ENCODE assay signal across 7 mouse cellular contexts in the genomic region with DNA sequence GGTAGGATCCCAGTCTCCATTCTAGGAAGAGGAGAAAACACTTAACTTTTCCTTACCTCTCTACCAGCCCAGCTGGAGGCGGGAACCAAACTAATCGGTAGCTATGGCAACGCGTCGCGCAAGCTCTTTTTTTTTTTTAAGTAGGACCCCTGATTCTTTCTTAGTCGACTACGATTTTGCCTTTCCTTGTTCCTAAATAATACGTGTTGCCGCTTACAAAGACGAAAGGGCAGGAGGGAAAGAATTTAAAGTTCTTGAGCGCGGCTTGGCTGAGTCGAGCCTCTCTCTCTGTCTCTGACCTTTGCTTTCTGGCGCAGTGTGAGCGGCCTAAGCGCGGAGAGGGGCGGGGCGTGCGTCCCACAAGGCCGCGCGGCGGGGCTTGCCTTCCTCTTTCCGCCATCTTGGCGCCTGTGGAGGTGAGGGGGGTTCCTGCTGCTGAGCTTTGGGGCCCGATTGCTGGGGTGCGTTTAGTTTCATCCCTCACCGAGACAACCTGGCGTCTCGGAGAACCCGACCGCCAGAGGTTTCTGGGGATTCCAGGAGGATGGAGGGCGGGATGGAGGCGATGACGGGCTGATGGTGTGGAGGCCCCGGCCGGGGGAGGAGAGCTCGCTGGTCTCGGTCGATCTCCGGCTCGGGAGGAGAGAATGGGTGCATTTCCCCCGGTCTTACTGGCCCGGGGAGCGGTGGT. TPM values are rescaled to one million over a fixed set of nuclear protein-coding genes. Genes with fewer than 3 reads are reported as not detected.
DNase-seq lines count a peak whose midpoint lies in the region; ATAC-seq and TF ChIP-seq lines count a peak whose summit lies in the region.

TSS of gene Iqcg (minus strand) at position 124 of the 691 bp plus-strand sequence.
TSS of gene Rpl35a (plus strand) at position 359 of the 691 bp plus-strand sequence.

- TF ChIP-seq POLR2A in kidney, adult 2 months (IDR thresholded peaks at IDR 0.05; ENCODE audit: low read depth, low read length) = peak; percentile 65
- TF ChIP-seq POLR2A in spleen, adult 2 months (IDR thresholded peaks at IDR 0.05; ENCODE audit: low read depth, low read length) = peak; percentile 87

- H3K27me3 ChIP-seq in embryonic facial prominence, embryonic 12.5 days = no peaks in the 10 kb centered on the region
- no peaks in the 10 kb centered on the region for H3K27me3 ChIP-seq in kidney, adult 2 months (replicated peaks; ENCODE audit: control insufficient read depth, insufficient read depth, low read length)
- no peaks in the 10 kb centered on the region for H3K27me3 ChIP-seq in limb, embryonic 12.5 days
- no peaks in the 10 kb centered on the region for H3K27me3 ChIP-seq in midbrain, embryonic 15.5 days (replicated peaks)
- H3K27me3 ChIP-seq in spleen, adult 2 months (ENCODE audit: control insufficient read depth, insufficient read depth, low read length) = no peaks in the 10 kb centered on the region

- H3K9ac ChIP-seq in embryonic facial prominence, embryonic 12.5 days = peak within 1 kb of the TSS; percentile 91
- H3K9ac ChIP-seq in limb, embryonic 12.5 days (replicated peaks) = peak within 1 kb of the TSS; percentile 97
- H3K9ac ChIP-seq in midbrain, embryonic 15.5 days = peak within 1 kb of the TSS; percentile 94

- ATAC-seq in embryonic facial prominence, embryonic 12.5 days (ENCODE audit: insufficient number of reproducible peaks, insufficient read depth, low FRiP score, low TSS enrichment) = peak; percentile 77
- ATAC-seq in limb, embryonic 12.5 days (ENCODE audit: insufficient number of reproducible peaks, insufficient read depth, low FRiP score, low TSS enrichment, low read depth) = peak; percentile 88
- ATAC-seq in midbrain, embryonic 15.5 days (replicated peaks) = peak; percentile 95

- WGBS in embryonic facial prominence, embryonic 12.5 days = under 1% methylated on average over 47 of the region's 47 CpGs
- WGBS in kidney, adult 2 months = under 1% methylated on average over 47 of the region's 47 CpGs
- WGBS in limb, embryonic 12.5 days = under 1% methylated on average over 47 of the region's 47 CpGs
- under 1% methylated on average over 46 of the region's 47 CpGs for WGBS in midbrain, embryonic 15.5 days
- WGBS in spleen, adult 2 months = under 1% methylated on average over 46 of the region's 47 CpGs

- DNase-seq in adrenal gland, postnatal 25 days = peak; percentile 88
- DNase-seq in heart, adult 18-20 months = peak; percentile 91 to 95
- DNase-seq in kidney, adult 2 months = peak; percentile 93
- DNase-seq in spleen, adult 2 months (ENCODE audit: low read depth in 1 of 2, low spot score in 2 of 2) = peak; percentile 82 to 84

- peak within 1 kb of the TSS; percentile 93 for H3K27ac ChIP-seq in embryonic facial prominence, embryonic 12.5 days
- peak within 1 kb of the TSS; percentile 92 for H3K27ac ChIP-seq in kidney, adult 2 months (ENCODE audit: insufficient read depth, low read depth, low read length)
- peak within 1 kb of the TSS; percentile 94 for H3K27ac ChIP-seq in limb, embryonic 12.5 days
- H3K27ac ChIP-seq in midbrain, embryonic 15.5 days = peak within 1 kb of the TSS; percentile 95
- H3K27ac ChIP-seq in spleen, adult 2 months (ENCODE audit: insufficient read depth, low read length) = peak within 1 kb of the TSS; percentile 93

- H3K36me3 ChIP-seq in embryonic facial prominence, embryonic 12.5 days = peaks cover 32% of the 10 kb centered on the region
- H3K36me3 ChIP-seq in kidney, adult 2 months (ENCODE audit: control insufficient read depth, insufficient read depth, low read length) = peaks cover 3% of the 10 kb centered on the region
- peaks cover 33% of the 10 kb centered on the region for H3K36me3 ChIP-seq in limb, embryonic 12.5 days
- H3K36me3 ChIP-seq in midbrain, embryonic 15.5 days (replicated peaks) = peaks cover 11% of the 10 kb centered on the region
- H3K36me3 ChIP-seq in spleen, adult 2 months (ENCODE audit: control insufficient read depth, insufficient read depth, low read length) = peaks cover 15% of the 10 kb centered on the region

- no peaks in the 10 kb centered on the region for H3K9me3 ChIP-seq in embryonic facial prominence, embryonic 12.5 days
- no peaks in the 10 kb centered on the region for H3K9me3 ChIP-seq in limb, embryonic 12.5 days
- H3K9me3 ChIP-seq in midbrain, embryonic 15.5 days = no peaks in the 10 kb centered on the region

- H3K4me3 ChIP-seq in embryonic facial prominence, embryonic 12.5 days = peak within 1 kb of the TSS; percentile 81
- H3K4me3 ChIP-seq in kidney, adult 2 months (ENCODE audit: insufficient read depth, low read depth, low read length) = peak within 1 kb of the TSS; percentile 77
- H3K4me3 ChIP-seq in limb, embryonic 12.5 days (replicated peaks) = peak within 1 kb of the TSS; percentile 92
- peak within 1 kb of the TSS; percentile 96 for H3K4me3 ChIP-seq in midbrain, embryonic 15.5 days
- H3K4me3 ChIP-seq in spleen, adult 2 months (ENCODE audit: extremely low read depth, insufficient read depth, insufficient read length) = peak within 1 kb of the TSS; percentile 83

- peak within 1 kb of the TSS; percentile 72 for H3K4me2 ChIP-seq in embryonic facial prominence, embryonic 12.5 days (replicated peaks)
- H3K4me2 ChIP-seq in limb, embryonic 12.5 days = peak within 1 kb of the TSS; percentile 73
- peak within 1 kb of the TSS; percentile 68 for H3K4me2 ChIP-seq in midbrain, embryonic 15.5 days

- no peak for TF ChIP-seq CTCF in kidney, adult 2 months (conservative IDR thresholded peaks at IDR 0.05; ENCODE audit: insufficient read depth, insufficient read length, low read depth, low read length)
- TF ChIP-seq CTCF in spleen, adult 2 months (IDR thresholded peaks at IDR 0.05; ENCODE audit: extremely low read depth, insufficient read depth, insufficient read length, insufficient replicate concordance) = no peak

- peaks cover 14% of the 10 kb centered on the region for H3K4me1 ChIP-seq in embryonic facial prominence, embryonic 12.5 days
- H3K4me1 ChIP-seq in kidney, adult 2 months (ENCODE audit: control insufficient read depth, insufficient read depth, low read length) = peaks cover 10% of the 10 kb centered on the region
- peaks cover 14% of the 10 kb centered on the region for H3K4me1 ChIP-seq in limb, embryonic 12.5 days (replicated peaks)
- H3K4me1 ChIP-seq in midbrain, embryonic 15.5 days = peaks cover 28% of the 10 kb centered on the region
- H3K4me1 ChIP-seq in spleen, adult 2 months (ENCODE audit: control insufficient read depth, insufficient read depth, insufficient read length) = peaks cover 3% of the 10 kb centered on the region; the same call in 1 of the 2 replicates

RNA-seq across cellular contexts. Expression of gene Iqcg, which starts in this region (rescaled TPM):
- 0.48 and 1.6 TPM in 2 replicates for total RNA-seq in adrenal gland, postnatal 25 days (2021)
- polyA plus RNA-seq in embryonic facial prominence, embryonic 12.5 days (2016; fragmentation: Nextera tagmentation; extraction: Ambion mirVana) = 2.4 and 3.1 TPM in 2 replicates
- under 1 TPM; 0.49 to 0.62 TPM for total RNA-seq in heart, adult 18-20 months (2021)
- 2.8 and 3.8 TPM in 2 replicates for polyA plus RNA-seq in kidney, adult 2 months (2012; rRNA removed)
- polyA plus RNA-seq in limb, embryonic 12.5 days (2016; fragmentation: Nextera tagmentation; extraction: Ambion mirVana) = 2.2 and 2.4 TPM in 2 replicates
- 6.4 and 7.1 TPM in 2 replicates for polyA plus RNA-seq in midbrain, embryonic 15.5 days (2015; fragmentation: Nextera tagmentation; extraction: Ambion mirVana)
- 0.02 and 0.05 TPM in 2 replicates for polyA plus RNA-seq in spleen, adult 2 months (2012; rRNA removed)

RNA-seq across cellular contexts. Expression of gene Rpl35a, which starts in this region (rescaled TPM):
- total RNA-seq in adrenal gland, postnatal 25 days (2021) = 492 and 649 TPM in 2 replicates
- polyA plus RNA-seq in embryonic facial prominence, embryonic 12.5 days (2016; fragmentation: Nextera tagmentation; extraction: Ambion mirVana) = 849 and 899 TPM in 2 replicates
- 100 to 1,000 TPM; 354 to 362 TPM for total RNA-seq in heart, adult 18-20 months (2021)
- polyA plus RNA-seq in kidney, adult 2 months (2012; rRNA removed) = 307 and 414 TPM in 2 replicates
- 970 and 1,024 TPM in 2 replicates for polyA plus RNA-seq in limb, embryonic 12.5 days (2016; fragmentation: Nextera tagmentation; extraction: Ambion mirVana)
- 404 and 412 TPM in 2 replicates for polyA plus RNA-seq in midbrain, embryonic 15.5 days (2015; fragmentation: Nextera tagmentation; extraction: Ambion mirVana)
- polyA plus RNA-seq in spleen, adult 2 months (2012; rRNA removed) = 198 and 203 TPM in 2 replicates

Comparison
In these comparisons a context has a peak if more than half of its experiments do, and no peak if none do; other contexts are left out.
1. Peak in every context shown above with its lines: DNase-seq, ATAC-seq, H3K4me3 ChIP-seq and H3K27ac ChIP-seq.